Mouse (Mus musculus) kidney, adult 2 months (tissue): ENCODE data around the gene Golt1a.

Source experiments
- CTCF ChIP-seq: fragments of 200-500 bp; conservative IDR thresholded peaks from 2 replicates; pipeline ENCODE4 v1.5.1; 2011; ENCODE audit warnings: low read depth, mild to moderate bottlenecking, control low read depth, low read length, moderate library complexity, mixed read lengths; ENCODE audit not compliant: insufficient read depth, insufficient read length
- POLR2A ChIP-seq: fragments of 200-500 bp; IDR thresholded peaks from one replicate; pipeline ENCODE4 v1.6.1; 2011; ENCODE audit warnings: low read depth, low read length, control low read depth

DNA sequence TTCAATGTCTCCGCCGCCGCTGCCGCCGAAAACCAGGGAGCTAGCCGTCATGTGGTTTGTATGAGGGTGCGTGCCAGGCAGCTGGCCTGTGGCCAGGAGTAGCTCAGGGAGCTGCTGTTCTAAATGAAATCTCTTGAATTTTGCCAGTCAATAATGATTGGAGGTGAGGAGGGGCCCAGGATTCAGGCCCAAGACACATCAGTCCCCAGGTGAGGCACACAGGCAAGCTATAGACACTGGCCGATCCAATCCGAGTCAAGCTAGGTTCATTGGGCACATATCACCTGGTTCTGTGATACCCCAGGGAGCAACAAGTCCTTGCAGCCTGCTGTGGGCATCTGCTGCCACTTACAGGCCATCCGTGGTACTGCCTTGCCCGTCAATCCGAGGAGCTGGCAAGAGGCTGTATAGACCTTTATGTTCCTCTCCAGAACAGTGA is 43.8 kb downstream of the Golt1a start:
- TF ChIP-seq CTCF (peak; percentile 100), POLR2A (no peak)
